Comparison of ENCODE assay signal across 9 mouse cellular contexts in the genomic region with DNA sequence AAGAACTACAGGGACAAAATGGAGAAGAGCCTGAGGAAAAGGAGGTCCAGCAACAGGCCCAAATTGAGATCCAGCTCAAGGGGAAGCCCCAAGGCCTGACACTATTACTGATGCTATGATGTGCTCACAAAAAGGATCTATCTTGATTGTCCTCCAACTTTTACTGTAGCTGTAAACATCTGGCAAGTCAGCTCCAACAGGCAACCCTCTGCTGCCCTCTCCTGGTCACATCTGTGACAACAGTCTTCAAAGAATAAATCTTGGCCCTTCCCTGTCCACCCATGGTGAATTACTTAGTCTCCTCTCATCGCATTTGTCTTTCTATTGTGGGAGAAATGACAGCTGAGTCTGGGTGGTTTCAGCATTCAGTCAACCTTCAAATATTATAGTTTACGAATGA. TPM values are rescaled to one million over a fixed set of nuclear protein-coding genes. Genes with fewer than 3 reads are reported as not detected.
A peak's percentile ranks its signal among the peaks of the same experiment; 100 is the strongest.
DNase-seq lines count a peak whose midpoint lies in the region; ATAC-seq and TF ChIP-seq lines count a peak whose summit lies in the region.
"Had no signal": no experiment of that assay in that cellular context is flagged by ENCODE, and none has a peak within 500 bp of the region (broad histone marks: within the 10 kb centered on the region; RNA-seq: fewer than 3 reads in every experiment).

No protein-coding gene starts in this region.

- no peak overlapping the region for H3K4me3 ChIP-seq in forebrain, postnatal 0 days (ENCODE audit: low read depth, low read length)
- H3K4me3 ChIP-seq in forebrain, embryonic 13.5 days, result no peak overlapping the region
- H3K4me3 ChIP-seq in thymus, adult 2 months (ENCODE audit: control insufficient read depth, insufficient read depth, low read length), result no peak overlapping the region
- no peak overlapping the region for H3K4me3 ChIP-seq in kidney, postnatal 0 days (replicated peaks; ENCODE audit: low read depth, low read length)
- H3K4me3 ChIP-seq in midbrain, postnatal 0 days (ENCODE audit: low read depth, low read length), result no peak overlapping the region

- no peak for TF ChIP-seq POLR2A in thymus, adult 2 months (IDR thresholded peaks at IDR 0.05; ENCODE audit: control insufficient read depth, extremely low read depth, insufficient read depth, low read length, poor library complexity)

- H3K27ac ChIP-seq in forebrain, postnatal 0 days (ENCODE audit: low read depth, low read length), result no peak overlapping the region
- no peak overlapping the region for H3K27ac ChIP-seq in forebrain, embryonic 13.5 days
- H3K27ac ChIP-seq in thymus, adult 2 months (ENCODE audit: control insufficient read depth, insufficient read depth, low read length), result no peak overlapping the region
- no peak overlapping the region for H3K27ac ChIP-seq in kidney, postnatal 0 days
- H3K27ac ChIP-seq in midbrain, postnatal 0 days (ENCODE audit: low read depth, low read length), result no peak overlapping the region
- H3K27ac ChIP-seq: macrophage had no signal

- ATAC-seq in forebrain, postnatal 0 days, result no peak
- no peak for ATAC-seq in forebrain, embryonic 13.5 days
- ATAC-seq in kidney, postnatal 0 days (replicated peaks; ENCODE audit: low FRiP score, low read depth), result no peak
- ATAC-seq in midbrain, postnatal 0 days (ENCODE audit: low FRiP score), result no peak

- peak; percentile 68 for TF ChIP-seq CTCF in forebrain, postnatal 0 days (IDR thresholded peaks at IDR 0.05; ENCODE audit: low read depth)
- no peak for TF ChIP-seq CTCF in thymus, adult 2 months (IDR thresholded peaks at IDR 0.05; ENCODE audit: borderline replicate concordance, control insufficient read depth, extremely low read depth, insufficient read depth, low read length, poor library complexity)
- TF ChIP-seq CTCF in kidney, postnatal 0 days (IDR thresholded peaks at IDR 0.05; ENCODE audit: low read depth), result peak; percentile 83
- peak; percentile 88 for TF ChIP-seq CTCF in midbrain, postnatal 0 days (IDR thresholded peaks at IDR 0.05)

- no peaks in the 10 kb centered on the region for H3K4me1 ChIP-seq in forebrain, postnatal 0 days (ENCODE audit: insufficient read depth)
- H3K4me1 ChIP-seq in forebrain, embryonic 13.5 days, result no peaks in the 10 kb centered on the region
- H3K4me1 ChIP-seq in thymus, adult 2 months (replicated peaks; ENCODE audit: control insufficient read depth, insufficient read depth, low read length), result no peaks in the 10 kb centered on the region
- no peaks in the 10 kb centered on the region for H3K4me1 ChIP-seq in kidney, postnatal 0 days (replicated peaks; ENCODE audit: insufficient read depth, low read length)
- H3K4me1 ChIP-seq in midbrain, postnatal 0 days (ENCODE audit: insufficient read depth, low read length), result no peaks in the 10 kb centered on the region

- H3K27me3 ChIP-seq in forebrain, postnatal 0 days (ENCODE audit: insufficient read depth, low read length), result no peaks in the 10 kb centered on the region
- H3K27me3 ChIP-seq in forebrain, embryonic 13.5 days, result no peaks in the 10 kb centered on the region
- no peaks in the 10 kb centered on the region for H3K27me3 ChIP-seq in thymus, adult 2 months (ENCODE audit: control insufficient read depth, insufficient read depth, low read length)
- H3K27me3 ChIP-seq in kidney, postnatal 0 days (ENCODE audit: insufficient read depth, low read length), result no peaks in the 10 kb centered on the region
- no peaks in the 10 kb centered on the region for H3K27me3 ChIP-seq in midbrain, postnatal 0 days (ENCODE audit: insufficient read depth, low read length)

- H3K9ac ChIP-seq in forebrain, postnatal 0 days, result no peak overlapping the region
- H3K9ac ChIP-seq in forebrain, embryonic 13.5 days, result no peak overlapping the region
- no peak overlapping the region for H3K9ac ChIP-seq in kidney, postnatal 0 days (ENCODE audit: low read depth, low read length)
- no peak overlapping the region for H3K9ac ChIP-seq in midbrain, postnatal 0 days (replicated peaks; ENCODE audit: low read length, poor library complexity, severe bottlenecking)

- WGBS in forebrain, postnatal 0 days, result 23% methylated on average over 2 of the region's 2 CpGs
- 25% methylated on average over 2 of the region's 2 CpGs for WGBS in forebrain, embryonic 13.5 days
- WGBS in thymus, adult 2 months, result 35% methylated on average over 2 of the region's 2 CpGs
- WGBS in kidney, postnatal 0 days, result 25% methylated on average over 2 of the region's 2 CpGs
- WGBS in midbrain, postnatal 0 days, result 31% methylated on average over 2 of the region's 2 CpGs

- H3K36me3 ChIP-seq in forebrain, postnatal 0 days (ENCODE audit: insufficient read depth), result no peaks in the 10 kb centered on the region
- no peaks in the 10 kb centered on the region for H3K36me3 ChIP-seq in forebrain, embryonic 13.5 days (ENCODE audit: poor library complexity, severe bottlenecking)
- no peaks in the 10 kb centered on the region for H3K36me3 ChIP-seq in thymus, adult 2 months (ENCODE audit: control insufficient read depth, insufficient read depth, low read length)
- H3K36me3 ChIP-seq in kidney, postnatal 0 days (ENCODE audit: insufficient read depth, low read length), result no peaks in the 10 kb centered on the region
- H3K36me3 ChIP-seq in midbrain, postnatal 0 days (ENCODE audit: insufficient read depth, low read length), result no peaks in the 10 kb centered on the region

- H3K4me2 ChIP-seq in forebrain, postnatal 0 days (ENCODE audit: low read depth), result no peak overlapping the region
- H3K4me2 ChIP-seq in forebrain, embryonic 13.5 days, result no peak overlapping the region
- no peak overlapping the region for H3K4me2 ChIP-seq in kidney, postnatal 0 days (ENCODE audit: low read length)
- H3K4me2 ChIP-seq in midbrain, postnatal 0 days (ENCODE audit: low read depth, low read length, poor library complexity, severe bottlenecking), result no peak overlapping the region

- peak; percentile 35 for DNase-seq in forebrain, postnatal 0 days
- peak; percentile 27 for DNase-seq in thymus, adult 2 months
- no peak for DNase-seq in thymus, adult 18-20 months
- peak; percentile 73 for DNase-seq in embryo, embryonic 11 days
- peak; percentile 70 for DNase-seq in kidney, postnatal 0 days (ENCODE audit: low spot score)
- DNase-seq in midbrain, postnatal 0 days (ENCODE audit: low spot score), result peak; percentile 69
- no peak for DNase-seq in cerebellum, adult 9-11 months

- no peaks in the 10 kb centered on the region for H3K9me3 ChIP-seq in forebrain, postnatal 0 days (ENCODE audit: low read length)
- H3K9me3 ChIP-seq in forebrain, embryonic 13.5 days (replicated peaks), result no peaks in the 10 kb centered on the region
- no peaks in the 10 kb centered on the region for H3K9me3 ChIP-seq in kidney, postnatal 0 days (replicated peaks; ENCODE audit: low read length)
- H3K9me3 ChIP-seq in midbrain, postnatal 0 days (ENCODE audit: low read length), result no peaks in the 10 kb centered on the region

RNA-seq across cellular contexts. Expression of gene Olfr633, which starts 1.5 kb away (rescaled TPM):
- not detected in 2 replicates for total RNA-seq in forebrain, postnatal 0 days (2014; rRNA removed)
- polyA plus RNA-seq in forebrain, postnatal 0 days (2015; fragmentation: Nextera tagmentation; extraction: Ambion mirVana), result not detected in 2 replicates
- polyA plus RNA-seq in forebrain, embryonic 13.5 days (2015; fragmentation: Nextera tagmentation; extraction: Ambion mirVana), result not detected in 2 replicates
- polyA plus RNA-seq in thymus, adult 2 months (2012; rRNA removed), result not detected in 2 replicates
- polyA plus RNA-seq in kidney, postnatal 0 days (2015; fragmentation: Nextera tagmentation; extraction: Ambion mirVana), result not detected in 2 replicates
- not detected in 2 replicates for total RNA-seq in midbrain, postnatal 0 days (2014; rRNA removed)
- polyA plus RNA-seq in midbrain, postnatal 0 days (2015; fragmentation: Nextera tagmentation; extraction: Ambion mirVana), result not detected in 2 replicates
- polyA plus RNA-seq: macrophage had no signal

RNA-seq across cellular contexts. Expression of gene Olfr632, which starts 8.6 kb away (rescaled TPM):
- not detected in 2 replicates for total RNA-seq in forebrain, postnatal 0 days (2014; rRNA removed)
- not detected in 2 replicates for polyA plus RNA-seq in forebrain, postnatal 0 days (2015; fragmentation: Nextera tagmentation; extraction: Ambion mirVana)
- not detected in 2 replicates for polyA plus RNA-seq in forebrain, embryonic 13.5 days (2015; fragmentation: Nextera tagmentation; extraction: Ambion mirVana)
- 0.07 TPM in 1 of 2 replicates, not detected in the other for polyA plus RNA-seq in thymus, adult 2 months (2012; rRNA removed)
- polyA plus RNA-seq in kidney, postnatal 0 days (2015; fragmentation: Nextera tagmentation; extraction: Ambion mirVana), result not detected in 2 replicates
- not detected in 2 replicates for total RNA-seq in midbrain, postnatal 0 days (2014; rRNA removed)
- polyA plus RNA-seq in midbrain, postnatal 0 days (2015; fragmentation: Nextera tagmentation; extraction: Ambion mirVana), result not detected in 2 replicates
- polyA plus RNA-seq: macrophage had no signal

RNA-seq across cellular contexts. Expression of gene Olfr631, which starts 14.1 kb away (rescaled TPM):
- total RNA-seq in forebrain, postnatal 0 days (2014; rRNA removed), result not detected in 2 replicates
- not detected in 2 replicates for polyA plus RNA-seq in forebrain, postnatal 0 days (2015; fragmentation: Nextera tagmentation; extraction: Ambion mirVana)
- polyA plus RNA-seq in forebrain, embryonic 13.5 days (2015; fragmentation: Nextera tagmentation; extraction: Ambion mirVana), result not detected in 2 replicates
- not detected in 2 replicates for polyA plus RNA-seq in thymus, adult 2 months (2012; rRNA removed)
- not detected in 2 replicates for polyA plus RNA-seq in kidney, postnatal 0 days (2015; fragmentation: Nextera tagmentation; extraction: Ambion mirVana)
- total RNA-seq in midbrain, postnatal 0 days (2014; rRNA removed), result not detected in 2 replicates
- not detected in 2 replicates for polyA plus RNA-seq in midbrain, postnatal 0 days (2015; fragmentation: Nextera tagmentation; extraction: Ambion mirVana)
- polyA plus RNA-seq: macrophage had no signal

RNA-seq across cellular contexts. Expression of gene Olfr635, which starts 28.2 kb away (rescaled TPM):
- total RNA-seq in forebrain, postnatal 0 days (2014; rRNA removed), result not detected in 2 replicates
- not detected in 2 replicates for polyA plus RNA-seq in forebrain, postnatal 0 days (2015; fragmentation: Nextera tagmentation; extraction: Ambion mirVana)
- polyA plus RNA-seq in forebrain, embryonic 13.5 days (2015; fragmentation: Nextera tagmentation; extraction: Ambion mirVana), result not detected in 2 replicates
- not detected in 2 replicates for polyA plus RNA-seq in thymus, adult 2 months (2012; rRNA removed)
- not detected in 2 replicates for polyA plus RNA-seq in kidney, postnatal 0 days (2015; fragmentation: Nextera tagmentation; extraction: Ambion mirVana)
- total RNA-seq in midbrain, postnatal 0 days (2014; rRNA removed), result not detected in 2 replicates
- polyA plus RNA-seq in midbrain, postnatal 0 days (2015; fragmentation: Nextera tagmentation; extraction: Ambion mirVana), result 0.01 TPM in 1 of 2 replicates, not detected in the other
- polyA plus RNA-seq: macrophage had no signal

RNA-seq across cellular contexts. Expression of gene Olfr65, which starts 39.4 kb away (rescaled TPM):
- not detected in 2 replicates for total RNA-seq in forebrain, postnatal 0 days (2014; rRNA removed)
- polyA plus RNA-seq in forebrain, postnatal 0 days (2015; fragmentation: Nextera tagmentation; extraction: Ambion mirVana), result not detected in 2 replicates
- not detected in 2 replicates for polyA plus RNA-seq in forebrain, embryonic 13.5 days (2015; fragmentation: Nextera tagmentation; extraction: Ambion mirVana)
- polyA plus RNA-seq in thymus, adult 2 months (2012; rRNA removed), result not detected in 2 replicates
- not detected in 2 replicates for polyA plus RNA-seq in kidney, postnatal 0 days (2015; fragmentation: Nextera tagmentation; extraction: Ambion mirVana)
- total RNA-seq in midbrain, postnatal 0 days (2014; rRNA removed), result not detected in 2 replicates
- not detected in 2 replicates for polyA plus RNA-seq in midbrain, postnatal 0 days (2015; fragmentation: Nextera tagmentation; extraction: Ambion mirVana)
- polyA plus RNA-seq: macrophage had no signal

Comparison
In these comparisons a context has a peak if more than half of its experiments do, and no peak if none do; other contexts are left out.
1. DNase-seq: peak in forebrain, postnatal 0 days (single experiment), thymus, adult 2 months (single experiment), embryo, embryonic 11 days (single experiment), kidney, postnatal 0 days (single experiment) and midbrain, postnatal 0 days (single experiment); none in thymus, adult 18-20 months (0 of 2) and cerebellum, adult 9-11 months (single experiment).